Mouse (Mus musculus) embryonic facial prominence, embryonic 10.5 days (tissue): ENCODE data around the gene Fgd5. TPM values are rescaled to one million over a fixed set of nuclear protein-coding genes. Genes with fewer than 3 reads are reported as not detected.
"Not testable (repeated sequence)": the region's sequence is repeated elsewhere in the genome, so short reads cannot be mapped to it uniquely, and the experiment has no call there.

Experiments
- DNase-seq: peaks from one replicate; pipeline ENCODE4 v3.0.0-alpha.2; 2017; ENCODE audit warnings: low spot score
- H3K27ac ChIP-seq: fragments of 300-500 bp; sonication (generic); replicated peaks from 2 replicates; pipeline ENCODE4 v1.5.1; 2016; ENCODE audit warnings: mild to moderate bottlenecking
- H3K27me3 ChIP-seq: fragments of 300-500 bp; sonication (generic); replicated peaks from 2 replicates; pipeline ENCODE4 v1.6.1; 2016; ENCODE audit warnings: low read depth, mild to moderate bottlenecking; ENCODE audit not compliant: poor library complexity, severe bottlenecking
- H3K36me3 ChIP-seq: fragments of 300-500 bp; sonication (generic); replicated peaks from 2 replicates; pipeline ENCODE4 v1.6.1; 2016; ENCODE audit warnings: mild to moderate bottlenecking, moderate library complexity
- H3K4me1 ChIP-seq: fragments of 300-500 bp; sonication (generic); 2 replicates; pipeline ENCODE4 v1.6.1; 2016
- H3K4me3 ChIP-seq: fragments of 300-500 bp; sonication (generic); 2 replicates; pipeline ENCODE4 v1.5.1; 2016; ENCODE audit warnings: mild to moderate bottlenecking, moderate library complexity
- H3K9me3 ChIP-seq: fragments of 300-500 bp; sonication (generic); 2 replicates; pipeline ENCODE4 v1.6.1; 2016; ENCODE audit warnings: mild to moderate bottlenecking
- WGBS: fragments of 180-500 bp; shearing (Covaris S2); methylation state at CpG from one replicate; pipeline ENCODE4 v1.1.7; 2016; 5-methylcytosine and 5-hydroxymethylcytosine counted together
- polyA plus RNA-seq: library from polyadenylated mRNA; unstranded; fragments of >200 nt; fragmentation: Nextera tagmentation; extraction: Ambion mirVana; gene quantifications from 2 replicates; pipeline ENCODE4 v1.2.1, GENCODE M21; 2016

Fgd5 gene
- polyA plus RNA-seq, 1 experiment from 2014 or later: 6.2 TPM

DNA sequence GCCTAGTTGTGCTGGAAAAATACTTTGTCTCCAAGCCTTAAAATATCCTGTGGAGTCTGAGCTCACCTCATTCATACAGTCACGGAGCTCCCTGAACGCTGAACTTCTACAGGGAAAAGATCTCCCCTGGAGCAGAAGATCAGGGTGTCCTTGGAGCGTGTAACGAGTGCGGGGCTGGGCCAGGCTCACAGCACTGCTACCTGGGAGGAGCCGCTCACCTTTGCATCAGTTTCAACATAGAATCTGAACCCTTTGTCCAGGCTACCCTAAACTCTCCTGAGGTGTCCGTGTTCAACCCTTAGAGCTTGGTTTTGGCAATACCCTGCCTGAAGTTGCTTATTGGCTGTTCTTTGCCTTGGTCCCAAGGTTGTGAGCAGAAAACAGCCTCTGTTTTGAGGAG lies 110.5 kb downstream of the Fgd5 start:
- H3K4me1 ChIP-seq: peaks cover 26% of the 10 kb centered on the region
- WGBS: 88% methylated on average over 7 of the region's 7 CpGs

DNA sequence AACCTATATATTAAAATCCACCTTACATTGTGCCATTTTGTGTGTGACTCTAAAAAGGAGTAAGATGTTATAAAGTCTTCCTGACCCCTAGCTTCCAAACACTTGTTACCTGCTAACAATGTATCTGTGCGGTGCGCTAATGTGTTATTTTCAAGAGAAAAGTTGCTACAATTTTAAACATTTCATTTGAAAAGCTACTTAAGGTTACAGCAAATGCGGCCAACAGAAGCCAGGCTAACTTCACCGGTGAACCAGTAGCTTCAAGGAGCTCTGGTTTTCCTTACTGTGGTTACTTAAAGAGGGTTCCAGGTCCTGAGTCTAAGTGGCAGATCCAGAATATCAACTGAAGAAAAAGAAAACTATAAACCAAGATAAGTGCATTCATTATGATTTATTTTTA lies 111.3 kb downstream of the Fgd5 start:
- Histone ChIP-seq H3K36me3 (no peaks in the 10 kb centered on the region), H3K4me1 (peaks cover 34% of the 10 kb centered on the region), H3K4me3 (peak overlapping the region; percentile 91), H3K9me3 (no peaks in the 10 kb centered on the region), H3K27me3 (no peaks in the 10 kb centered on the region), H3K27ac (no peak overlapping the region)
- WGBS: 93% methylated on average over 4 of the region's 4 CpGs
- no peak for DNase-seq

More for the DNA sequence above, 110.5 kb downstream of the Fgd5 start:
- H3K4me3 ChIP-seq, DNase-seq, H3K36me3 ChIP-seq, H3K9me3 ChIP-seq, H3K27me3 ChIP-seq, H3K27ac ChIP-seq: not testable (repeated sequence)

DNA sequence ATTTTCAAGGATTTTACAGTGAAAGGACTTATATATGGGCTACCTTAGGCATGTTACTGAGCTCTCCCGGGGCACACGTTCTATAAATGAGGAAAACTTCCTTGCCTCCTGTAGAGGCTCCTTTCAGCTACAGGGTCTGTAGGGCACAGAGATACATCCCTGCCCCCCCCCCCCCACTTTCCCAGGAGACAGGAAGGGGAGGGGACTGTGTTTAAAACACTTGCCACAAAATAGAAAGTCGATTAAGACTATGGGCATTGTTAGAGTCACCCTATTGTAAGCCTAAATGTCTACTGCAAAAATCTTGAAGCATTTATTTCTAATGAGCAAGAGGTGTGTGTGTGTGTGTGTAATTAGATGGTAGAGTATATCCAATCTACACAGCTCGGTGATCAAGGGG lies 111.8 kb downstream of the Fgd5 start:
- H3K4me1 ChIP-seq: peaks cover 38% of the 10 kb centered on the region
- peak; percentile 21 for DNase-seq
- no peaks in the 10 kb centered on the region for H3K36me3 ChIP-seq
- no peaks in the 10 kb centered on the region for H3K9me3 ChIP-seq
- H3K27me3 ChIP-seq: no peaks in the 10 kb centered on the region
- 8% methylated on average over 4 of the region's 4 CpGs for WGBS
- peak overlapping the region; percentile 98 for H3K27ac ChIP-seq
- H3K4me3 ChIP-seq: peak overlapping the region; percentile 91

DNA sequence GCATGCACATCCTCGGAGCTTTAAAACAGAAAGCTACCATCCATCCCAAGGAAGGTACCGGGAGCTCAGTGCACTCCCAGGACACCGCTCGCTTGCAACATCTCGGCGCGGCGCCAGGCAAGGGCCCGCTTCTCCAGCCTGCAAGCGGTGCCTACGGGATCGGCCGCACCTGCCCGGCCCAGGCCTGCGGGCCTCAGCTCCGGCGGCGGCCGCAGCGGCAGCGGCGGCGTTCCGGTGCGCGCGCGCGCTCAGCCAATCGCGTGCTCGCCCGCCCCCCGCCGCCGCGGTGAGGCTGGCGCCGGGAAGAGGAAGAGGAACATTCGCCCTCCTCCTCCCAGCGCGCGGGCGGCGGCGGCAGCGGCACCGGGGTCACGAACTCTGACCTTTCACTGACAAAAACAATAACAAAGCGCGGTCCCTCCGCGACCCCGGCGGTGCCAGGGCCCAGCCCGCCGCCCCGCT lies 112.5 kb downstream of the Fgd5 start, which contains the start of gene Nr2c2:
TSS of gene Nr2c2 (plus strand) at position 261 of the 462 bp plus-strand sequence.
- Histone ChIP-seq H3K36me3 (no peaks in the 10 kb centered on the region), H3K27ac (peak within 1 kb of the TSS; percentile 98), H3K27me3 (no peaks in the 10 kb centered on the region), H3K9me3 (no peaks in the 10 kb centered on the region), H3K4me3 (peak within 1 kb of the TSS; percentile 91), H3K4me1 (peaks cover 38% of the 10 kb centered on the region)
- under 1% methylated on average over 58 of the region's 58 CpGs for WGBS
- peak; percentile 89 for DNase-seq

DNA sequence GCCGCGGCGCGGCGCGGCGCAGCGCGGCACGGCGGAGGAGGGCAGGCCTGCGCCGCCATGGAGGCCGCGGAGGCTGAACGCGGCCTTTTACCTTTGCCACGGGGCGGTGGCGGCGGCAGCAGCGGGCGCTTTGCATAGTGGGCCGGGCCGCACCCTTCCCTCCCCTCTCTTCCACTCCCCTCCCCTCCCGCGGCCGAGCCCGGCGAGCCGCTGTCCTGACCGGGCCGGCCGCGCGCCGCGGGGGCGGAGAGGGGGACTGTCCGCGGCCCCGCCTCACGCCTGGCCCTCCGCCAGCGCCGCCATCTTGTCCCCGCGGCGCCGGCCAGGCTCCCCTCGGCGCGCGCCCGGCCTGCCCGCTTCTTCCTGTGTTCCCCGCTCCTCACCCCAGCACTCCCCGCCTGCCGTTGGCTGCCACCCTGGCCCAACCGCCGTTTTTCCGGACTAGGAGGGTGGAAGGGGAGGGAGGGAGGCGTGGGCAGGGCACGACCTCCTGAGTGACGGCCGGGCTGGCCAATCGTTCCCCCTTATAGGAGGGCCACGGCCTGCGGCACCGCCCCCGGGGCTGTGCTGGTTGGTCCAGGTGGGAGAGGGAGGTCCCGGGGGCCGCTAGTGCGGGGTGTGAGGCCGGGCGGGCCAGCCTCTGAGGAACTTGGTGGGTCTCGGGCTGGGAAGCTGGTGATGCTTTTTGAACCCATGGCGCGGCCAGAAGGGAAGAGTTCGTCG lies 113.2 kb downstream of the Fgd5 start:
- no peaks in the 10 kb centered on the region for H3K27me3 ChIP-seq
- peak overlapping the region; percentile 98 for H3K27ac ChIP-seq
- no peaks in the 10 kb centered on the region for H3K9me3 ChIP-seq
- H3K4me1 ChIP-seq: peaks cover 38% of the 10 kb centered on the region
- 2% methylated on average over 67 of the region's 81 CpGs for WGBS
- DNase-seq: peak; percentile 100
- peak overlapping the region; percentile 91 for H3K4me3 ChIP-seq
- no peaks in the 10 kb centered on the region for H3K36me3 ChIP-seq

DNA sequence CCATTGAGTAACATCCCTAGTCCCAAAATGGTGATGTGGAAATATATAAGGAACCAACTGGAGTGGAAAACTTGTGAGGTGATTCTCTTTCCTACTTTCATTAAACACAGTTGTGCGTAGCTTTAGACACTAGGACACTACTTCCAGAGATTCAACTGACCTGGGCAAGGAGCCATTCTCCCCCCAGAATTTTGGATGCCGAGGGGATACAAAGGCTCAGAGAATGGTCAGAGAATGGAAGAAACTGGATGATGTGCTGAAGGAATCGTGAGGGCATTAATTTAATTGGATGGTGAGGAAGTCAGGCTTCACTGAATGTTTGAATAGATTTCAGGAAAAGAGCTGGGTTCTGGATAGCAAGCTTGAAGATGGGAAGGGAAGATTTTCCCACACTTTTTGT lies 114.1 kb downstream of the Fgd5 start:
- peaks cover 38% of the 10 kb centered on the region for H3K4me1 ChIP-seq
- H3K27me3 ChIP-seq: no peaks in the 10 kb centered on the region
- no peaks in the 10 kb centered on the region for H3K9me3 ChIP-seq
- H3K27ac ChIP-seq: peak overlapping the region; percentile 98
- H3K36me3 ChIP-seq: no peaks in the 10 kb centered on the region
- no peak for DNase-seq
- WGBS: 33% methylated on average over 3 of the region's 3 CpGs
- peak overlapping the region; percentile 91 for H3K4me3 ChIP-seq

DNA sequence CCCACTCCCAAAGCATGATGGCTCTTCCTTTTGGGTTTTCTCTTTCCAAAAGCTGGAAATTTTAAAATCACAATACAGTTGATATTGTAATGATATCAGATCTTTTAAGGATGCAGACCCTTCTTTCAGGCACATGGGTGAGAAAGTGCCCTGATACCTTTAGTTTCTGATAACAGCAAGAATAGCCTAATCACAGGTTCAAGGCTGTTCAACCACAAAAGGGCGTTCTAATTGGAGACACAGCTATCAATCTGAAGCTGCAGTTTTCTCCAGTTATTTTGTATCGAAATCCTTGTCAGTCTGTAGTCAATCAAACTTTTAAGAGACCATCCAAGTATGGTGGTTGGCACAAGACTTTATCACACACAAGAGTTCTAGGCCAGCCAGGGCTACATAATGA lies 115.2 kb downstream of the Fgd5 start:
- no peak overlapping the region for H3K4me3 ChIP-seq
- no peak for DNase-seq
- WGBS: 87% methylated on average over 2 of the region's 2 CpGs
- no peaks in the 10 kb centered on the region for H3K27me3 ChIP-seq
- no peaks in the 10 kb centered on the region for H3K9me3 ChIP-seq
- H3K36me3 ChIP-seq: no peaks in the 10 kb centered on the region
- peaks cover 38% of the 10 kb centered on the region for H3K4me1 ChIP-seq
- H3K27ac ChIP-seq: no peak overlapping the region

DNA sequence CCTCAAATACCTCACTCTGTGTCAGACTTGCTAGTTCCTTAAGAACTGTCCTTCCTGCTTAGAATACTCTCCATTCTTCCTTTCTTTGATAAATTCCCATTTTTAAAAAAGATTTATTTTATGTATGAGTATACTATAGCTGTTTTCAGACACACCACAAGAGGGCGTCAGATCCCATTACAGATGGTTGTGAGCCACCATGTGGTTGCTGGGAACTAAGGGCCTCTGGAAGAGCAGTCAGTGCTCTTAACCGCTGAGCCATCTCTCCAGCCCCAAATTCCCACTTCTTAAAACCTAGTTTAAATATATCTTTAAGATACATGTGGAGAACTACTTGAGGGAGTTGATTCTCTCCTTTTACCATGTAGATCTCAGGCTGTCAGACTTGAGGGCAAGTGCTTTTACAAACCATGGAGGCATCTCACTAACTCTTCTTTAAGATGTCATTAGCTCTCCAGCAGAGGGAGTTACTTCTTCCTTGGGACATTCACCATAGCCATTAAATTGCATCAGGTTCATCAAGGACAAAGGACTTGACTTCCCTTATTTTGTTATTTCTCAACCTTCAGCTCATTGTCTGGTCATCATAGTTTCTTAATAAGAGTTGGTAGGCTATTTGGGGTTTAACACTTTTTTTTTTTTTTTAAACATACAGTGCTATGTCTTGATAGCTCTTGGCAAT lies 122.1 kb downstream of the Fgd5 start:
- 0 out of 2 replicates have a peak, but pooled peaks cover 3% of the 10 kb centered on the region for H3K36me3 ChIP-seq
- H3K27ac ChIP-seq: no peak overlapping the region
- H3K9me3 ChIP-seq: no peaks in the 10 kb centered on the region
- no peaks in the 10 kb centered on the region for H3K4me1 ChIP-seq
- DNase-seq: no peak
- WGBS: 87% methylated on average over 2 of the region's 2 CpGs
- H3K4me3 ChIP-seq: no peak overlapping the region
- H3K27me3 ChIP-seq: no peaks in the 10 kb centered on the region

DNA sequence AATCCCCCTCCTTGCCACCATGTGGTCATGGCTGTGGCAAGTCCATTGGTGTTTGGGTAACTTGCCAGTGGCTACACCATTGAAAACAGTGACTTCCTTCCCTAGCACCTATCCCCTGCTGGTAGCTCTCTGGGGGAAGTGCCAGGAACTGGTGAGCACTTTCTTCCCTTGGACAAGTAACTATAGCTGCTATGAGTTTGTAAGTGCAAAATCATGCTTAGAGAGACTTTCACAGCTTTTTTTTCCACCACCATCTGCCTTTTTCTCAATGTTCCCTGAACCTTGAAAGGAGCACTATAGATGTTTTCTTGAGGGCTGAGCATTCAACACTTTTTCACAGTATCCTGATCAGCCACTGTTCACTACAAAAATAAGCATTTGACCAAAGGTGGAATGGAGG lies 145.9 kb downstream of the Fgd5 start:
- no peaks in the 10 kb centered on the region for H3K4me1 ChIP-seq
- no peaks in the 10 kb centered on the region for H3K27me3 ChIP-seq
- H3K9me3 ChIP-seq: no peaks in the 10 kb centered on the region
- no peak for DNase-seq
- peaks cover 3% of the 10 kb centered on the region; the same call in 1 of the 2 replicates for H3K36me3 ChIP-seq
- no peak overlapping the region for H3K4me3 ChIP-seq
- no peak overlapping the region for H3K27ac ChIP-seq

Other genes with a start within 250 kb of the Fgd5 start
- gene Grip2, start 151.6 kb upstream of the Fgd5 start, polyA plus RNA-seq: 0.14 and 0.29 TPM in 2 replicates
- gene Ccdc174, start 100.8 kb upstream of the Fgd5 start, polyA plus RNA-seq: 36.2 and 38.3 TPM in 2 replicates
- gene 4930590J08Rik, start 76.1 kb upstream of the Fgd5 start, polyA plus RNA-seq: 0.47 and 0.51 TPM in 2 replicates
- 22.5 and 23.0 TPM in 2 replicates for gene Nr2c2, start 112.5 kb downstream of the Fgd5 start, polyA plus RNA-seq
- gene Mrps25, start 205.2 kb downstream of the Fgd5 start, polyA plus RNA-seq: 103 and 106 TPM in 2 replicates
- gene Rbsn, start 236.0 kb downstream of the Fgd5 start, polyA plus RNA-seq: 27.2 and 31.7 TPM in 2 replicates